Mouse (Mus musculus): ENCODE measurements around the gene Map1b. TPM values are rescaled to one million over a fixed set of nuclear protein-coding genes. Genes with fewer than 3 reads are reported as not detected.

Map1b gene
- total RNA-seq, 2 experiments from 2014 or later, result 630 to 695 TPM

DNA sequence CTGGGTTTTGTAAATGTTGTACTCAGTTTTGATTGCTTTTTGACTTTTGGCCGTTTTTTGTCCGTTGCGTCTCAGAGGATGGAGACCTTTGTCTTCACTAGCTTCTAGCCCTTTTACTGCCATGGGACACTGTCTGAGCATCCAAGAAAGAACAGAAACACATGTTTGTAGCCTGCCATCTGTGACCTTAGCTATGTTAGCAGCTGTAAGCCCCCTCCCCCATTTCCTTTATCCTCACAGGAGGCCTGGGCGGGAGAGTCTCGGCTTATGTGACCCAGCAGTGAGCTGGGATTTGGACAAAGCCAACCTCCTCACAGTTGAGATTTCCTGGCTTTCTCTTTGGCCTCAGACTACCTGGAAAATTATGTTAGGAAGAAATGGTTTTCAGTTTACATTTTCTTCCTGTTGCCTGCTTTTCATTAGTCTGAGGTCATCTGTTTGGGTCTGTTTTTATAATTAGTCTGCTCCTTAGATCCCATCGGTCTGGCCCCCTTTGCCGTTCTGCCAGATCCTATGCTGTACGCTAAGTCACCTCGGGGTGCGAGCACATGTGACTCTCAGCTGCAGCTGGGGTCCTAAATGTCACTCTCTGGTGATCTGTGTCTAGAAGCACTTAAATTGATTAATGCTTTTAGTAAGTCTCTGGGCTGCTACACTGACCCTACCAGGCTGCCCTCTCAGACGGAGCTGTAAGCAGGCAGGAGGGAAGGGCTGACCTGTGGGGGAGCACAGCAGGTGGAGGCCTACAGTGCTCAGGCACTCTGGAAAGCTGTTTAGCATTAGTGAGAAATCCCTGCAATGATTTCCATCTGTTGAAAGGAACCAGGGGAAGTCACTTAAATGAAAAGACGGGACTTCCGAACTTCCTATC, 102.6 kb downstream of the Map1b start:
- DNase-seq (ENCODE audit: extremely low spot score in 1 of 2, low spot score in 2 of 2), result no peak
- intact Hi-C loops (cut with DNase I), result no loop called here
- no peak overlapping the region for H3K4me3 ChIP-seq
- no peak overlapping the region for H3K27ac ChIP-seq
- TF ChIP-seq CTCF (IDR thresholded peaks at IDR 0.05), result no peak

- no peak for TF ChIP-seq CTCF (IDR thresholded peaks at IDR 0.05)
- DNase-seq (ENCODE audit: extremely low spot score in 1 of 2, low spot score in 2 of 2), result no peak
- intact Hi-C loops (cut with DNase I), result no loop called here
- no peak overlapping the region for H3K27ac ChIP-seq
- no peak overlapping the region for H3K4me3 ChIP-seq
Observed at GRCm38 (mm10) chr13:99412477-99413080, 103.8 kb downstream of the Map1b start.

GRCm38 (mm10) chr13:99411761-99412160, 104.6 kb downstream of the Map1b start:
- DNase-seq (ENCODE audit: extremely low spot score in 1 of 2, low spot score in 2 of 2), result no peak
- Histone ChIP-seq H3K4me3 (no peak overlapping the region), H3K27ac (no peak overlapping the region)
- intact Hi-C loops (cut with DNase I), result no loop called here
- TF ChIP-seq CTCF (IDR thresholded peaks at IDR 0.05), result no peak

DNA sequence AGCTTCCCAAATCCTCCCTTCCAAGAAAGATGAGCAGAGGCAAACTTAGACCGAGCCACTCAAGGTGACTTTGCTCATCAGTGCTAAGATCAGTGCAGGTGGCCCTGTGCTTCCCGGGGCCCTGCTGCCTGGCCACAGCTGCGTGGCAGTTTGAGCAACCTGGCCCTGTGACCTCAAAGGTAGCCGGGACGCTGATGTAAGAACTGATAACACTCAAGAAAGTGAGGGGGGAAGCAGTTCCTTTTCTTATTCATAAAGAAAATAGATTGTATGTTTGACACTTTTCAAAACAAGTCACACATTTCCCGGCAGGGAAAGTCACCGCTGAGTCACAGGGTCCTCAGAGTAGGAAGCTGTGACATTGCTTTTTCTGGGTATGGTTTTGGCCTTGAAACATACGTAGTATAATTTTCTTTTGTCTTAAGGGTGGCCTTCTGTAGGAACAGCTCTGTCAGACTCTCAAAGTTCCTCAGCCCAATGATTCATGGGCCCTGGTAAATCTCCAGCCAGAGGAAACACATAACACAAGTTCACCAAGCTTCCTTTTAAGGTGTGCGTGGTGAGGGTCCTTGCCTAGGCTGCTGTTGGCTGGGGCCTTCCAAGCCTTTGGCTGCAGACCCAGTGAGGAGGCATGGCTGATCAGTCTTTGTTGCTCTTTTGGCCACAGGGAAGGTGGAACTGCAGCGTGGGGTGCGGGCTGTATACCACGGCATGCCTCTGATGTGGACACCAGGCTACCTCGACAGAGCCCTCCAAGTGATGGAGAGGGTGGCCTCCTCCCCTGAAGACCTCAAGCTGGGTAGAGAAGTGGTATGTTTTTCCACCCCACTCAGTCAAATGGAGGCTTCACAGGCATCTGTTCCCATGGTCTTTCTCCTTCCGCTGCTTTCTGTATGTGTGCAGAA, 105.5 kb downstream of the Map1b start:
- intact Hi-C loops (cut with DNase I), result no loop called here
- no peak for TF ChIP-seq CTCF (IDR thresholded peaks at IDR 0.05)
- Histone ChIP-seq H3K4me3 (no peak overlapping the region), H3K27ac (no peak overlapping the region)
- no peak for DNase-seq (ENCODE audit: extremely low spot score in 1 of 2, low spot score in 2 of 2)

DNA sequence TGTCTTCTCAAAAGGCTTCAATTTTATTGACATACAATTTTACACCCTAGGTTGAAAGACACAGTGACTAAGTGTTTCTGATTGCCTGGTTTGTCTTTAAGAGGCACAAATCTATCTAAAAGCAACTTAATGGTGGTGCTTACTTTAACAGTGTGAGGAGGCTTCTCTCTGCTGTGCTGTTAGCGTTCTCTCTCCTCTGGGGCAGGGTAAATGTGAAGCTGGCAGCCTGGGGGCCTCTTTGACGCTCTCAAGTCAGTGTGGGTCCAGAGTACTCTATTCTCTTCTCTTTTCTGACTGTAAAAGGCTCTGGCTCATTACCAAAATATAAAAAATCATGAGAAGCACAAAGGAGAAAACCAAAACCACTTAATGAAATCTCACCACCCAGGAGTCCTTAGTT, 107.1 kb downstream of the Map1b start:
- intact Hi-C loops (cut with DNase I), result no loop called here
- DNase-seq (ENCODE audit: extremely low spot score in 1 of 2, low spot score in 2 of 2), result no peak
- TF ChIP-seq CTCF (IDR thresholded peaks at IDR 0.05), result no peak

GRCm38 (mm10) chr13:99399373-99399772, 117.0 kb downstream of the Map1b start:
- no peak for DNase-seq (ENCODE audit: extremely low spot score in 1 of 2, low spot score in 2 of 2)
- Histone ChIP-seq H3K4me3 (no peak overlapping the region), H3K27ac (no peak overlapping the region)
- no peak for TF ChIP-seq CTCF (IDR thresholded peaks at IDR 0.05)
- intact Hi-C loops (cut with DNase I), result no loop called here

More for the DNA sequence above, 107.1 kb downstream of the Map1b start:
- Histone ChIP-seq H3K27ac (no peak overlapping the region), H3K4me3 (no peak overlapping the region)

- no peak for DNase-seq (ENCODE audit: extremely low spot score in 1 of 2, low spot score in 2 of 2)
- intact Hi-C loops (cut with DNase I), result no loop called here
- TF ChIP-seq CTCF (IDR thresholded peaks at IDR 0.05), result no peak
- Histone ChIP-seq H3K4me3 (no peak overlapping the region), H3K27ac (no peak overlapping the region)
Observed at GRCm38 (mm10) chr13:99398149-99398701, 118.1 kb downstream of the Map1b start.

DNA sequence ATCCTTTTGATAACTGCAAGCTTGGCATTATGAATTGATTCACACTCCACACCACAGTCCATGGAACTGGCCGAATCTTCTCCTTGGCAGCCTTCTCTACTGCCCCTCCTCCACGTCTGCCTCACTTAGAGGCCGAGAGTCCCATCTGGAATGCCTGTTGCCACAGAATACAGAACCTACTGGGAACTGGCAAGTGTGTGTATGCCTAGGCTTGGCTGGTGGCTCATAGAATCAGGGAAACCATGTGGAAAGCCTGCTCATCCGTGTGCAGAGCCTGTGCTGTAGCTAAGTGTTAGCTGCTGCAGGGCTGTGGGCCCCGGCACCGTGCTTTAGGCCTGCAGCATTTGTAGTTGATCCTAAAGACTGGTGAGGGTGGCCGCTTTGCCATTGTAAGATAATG, 119.1 kb downstream of the Map1b start:
- DNase-seq (ENCODE audit: extremely low spot score in 1 of 2, low spot score in 2 of 2), result no peak
- H3K4me3 ChIP-seq, result no peak overlapping the region
- no peak overlapping the region for H3K27ac ChIP-seq
- intact Hi-C loops (cut with DNase I), result no loop called here
- TF ChIP-seq CTCF (IDR thresholded peaks at IDR 0.05), result no peak

DNA sequence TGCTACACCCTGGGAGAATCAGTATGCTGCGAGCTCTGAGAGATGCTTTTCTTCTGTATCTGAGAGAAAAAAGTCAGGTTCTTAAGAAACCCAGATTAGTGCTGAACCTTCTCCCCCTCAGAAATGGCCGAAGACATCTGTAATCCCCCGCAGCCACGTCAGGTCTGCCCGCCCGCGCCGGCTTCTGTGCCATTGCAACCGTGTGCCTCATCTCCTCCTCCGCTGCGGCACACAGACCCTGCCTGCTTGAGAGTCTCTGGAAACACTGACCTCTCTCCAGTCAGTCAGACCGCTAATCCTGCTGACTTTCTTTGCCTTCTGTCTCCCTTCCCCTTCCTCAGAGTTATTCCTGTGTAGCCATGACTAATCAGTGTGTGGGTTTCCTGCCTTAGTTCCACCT, 120.8 kb downstream of the Map1b start:
- no peak for TF ChIP-seq CTCF (IDR thresholded peaks at IDR 0.05)
- Histone ChIP-seq H3K4me3 (no peak overlapping the region), H3K27ac (no peak overlapping the region)
- intact Hi-C loops (cut with DNase I), result loop anchor here (1.0 kb wide), 1 partner anchor 29 kb away; no protein-coding TSS in a partner anchor
- no peak for DNase-seq (ENCODE audit: extremely low spot score in 1 of 2, low spot score in 2 of 2)

GRCm38 (mm10) chr13:99394694-99395093, 121.6 kb downstream of the Map1b start:
- peak; percentile 12 for TF ChIP-seq CTCF (IDR thresholded peaks at IDR 0.05)
- no peak for DNase-seq (ENCODE audit: extremely low spot score in 1 of 2, low spot score in 2 of 2)
- intact Hi-C loops (cut with DNase I), result loop anchor here (1.0 kb wide), 1 partner anchor 28 kb away; no protein-coding TSS in a partner anchor

GRCm38 (mm10) chr13:99393128-99393527, 123.2 kb downstream of the Map1b start:
- intact Hi-C loops (cut with DNase I), result no loop called here
- H3K4me3 ChIP-seq, result no peak overlapping the region
- DNase-seq (ENCODE audit: extremely low spot score in 1 of 2, low spot score in 2 of 2), result no peak
- TF ChIP-seq CTCF (IDR thresholded peaks at IDR 0.05), result no peak
- H3K27ac ChIP-seq, result no peak overlapping the region

More at GRCm38 (mm10) chr13:99394694-99395093, 121.6 kb downstream of the Map1b start:
- H3K4me3 ChIP-seq, result no peak overlapping the region
- no peak overlapping the region for H3K27ac ChIP-seq
